Mouse (Mus musculus) myocyte (in vitro differentiated cells): ENCODE results near the gene Armh3.

Source experiments
- CEBPB ChIP-seq: IDR thresholded peaks from 2 replicates; pipeline ENCODE4 v1.6.1; 2011; ENCODE audit warnings: mild to moderate bottlenecking, moderate library complexity; ENCODE audit not compliant: poor library complexity, insufficient read depth, severe bottlenecking
- E2F4 ChIP-seq: IDR thresholded peaks from one replicate; pipeline ENCODE4 v1.6.1; 2011; ENCODE audit warnings: mild to moderate bottlenecking, control low read depth, moderate library complexity; ENCODE audit not compliant: insufficient read depth
- MAX ChIP-seq: IDR thresholded peaks from one replicate; pipeline ENCODE4 v1.6.1; 2011; ENCODE audit warnings: low read depth, mild to moderate bottlenecking, control low read depth
- MYOD1 ChIP-seq, 3 experiments: IDR thresholded peaks; one replicate each; pipeline ENCODE4 v1.6.1; 2011; ENCODE audit warnings: control low read depth in 2 of 3, low read depth in 2 of 3, mild to moderate bottlenecking in 2 of 3, moderate library complexity in 1 of 3; ENCODE audit not compliant: insufficient read length in 2 of 3, control insufficient read depth in 1 of 3
- MYOG ChIP-seq, 3 experiments: IDR thresholded peaks; one replicate each; pipeline ENCODE4 v1.6.1; 2011; ENCODE audit warnings: control low read depth in 2 of 3, low read depth in 2 of 3, mild to moderate bottlenecking in 2 of 3; ENCODE audit not compliant: insufficient read length in 2 of 3, control insufficient read depth in 1 of 3, insufficient read depth in 1 of 3
- POLR2A ChIP-seq: IDR thresholded peaks from one replicate; pipeline ENCODE4 v1.6.1; 2011; ENCODE audit warnings: low read depth, mild to moderate bottlenecking, control low read depth, moderate library complexity; ENCODE audit not compliant: insufficient read length
- TCF12 ChIP-seq: IDR thresholded peaks from one replicate; pipeline ENCODE4 v1.6.1; 2011; ENCODE audit warnings: mild to moderate bottlenecking, control low read depth; ENCODE audit not compliant: poor library complexity, insufficient read depth, severe bottlenecking
- TCF3 ChIP-seq: IDR thresholded peaks from one replicate; pipeline ENCODE4 v1.6.1; 2011; ENCODE audit warnings: low read depth, control low read depth; ENCODE audit not compliant: insufficient read length
- USF1 ChIP-seq: IDR thresholded peaks from one replicate; pipeline ENCODE4 v1.6.1; 2011; ENCODE audit warnings: low read depth, mild to moderate bottlenecking, control low read depth, moderate library complexity

- TF ChIP-seq MAX = no peak
- TF ChIP-seq POLR2A = no peak
- TF ChIP-seq CEBPB = no peak
- no peak for TF ChIP-seq USF1
- no peak for TF ChIP-seq E2F4
- TF ChIP-seq MYOD1 (IDR thresholded peaks at IDR 0.05; ENCODE audit: control insufficient read depth in 1 of 3, insufficient read length in 2 of 3, low read depth in 2 of 3) = no peak
- TF ChIP-seq TCF12 = no peak
- TF ChIP-seq TCF3 = no peak
- no peak for TF ChIP-seq MYOG (IDR thresholded peaks at IDR 0.05; ENCODE audit: control insufficient read depth in 1 of 3, insufficient read depth in 1 of 3, insufficient read length in 2 of 3, low read depth in 2 of 3)
Observed at GRCm38 (mm10) chr19:45847733-45848093, 150.6 kb downstream of the Armh3 start.
